Mouse (Mus musculus) bone marrow macrophage, adult 2 months (primary cell): Measurements from ENCODE around the gene Gm26727. TPM values are rescaled to one million over a fixed set of nuclear protein-coding genes. Genes with fewer than 3 reads are reported as not detected.
"Not testable (repeated sequence)": the region's sequence is repeated elsewhere in the genome, so short reads cannot be mapped to it uniquely, and the experiment has no call there.

Experiments used
- H3K27ac ChIP-seq: 2 replicates; pipeline ENCODE4 v1.5.1; 2012; ENCODE audit warnings: low read depth, low read length; ENCODE audit not compliant: insufficient read depth
- H3K4me1 ChIP-seq: 2 replicates; pipeline ENCODE4 v1.6.1; 2012; ENCODE audit warnings: low read length; ENCODE audit not compliant: control insufficient read depth, insufficient read depth
- H3K4me3 ChIP-seq: 2 replicates; pipeline ENCODE4 v1.5.1; 2012; ENCODE audit warnings: mild to moderate bottlenecking, low read length, moderate library complexity; ENCODE audit not compliant: insufficient read depth
- CTCF ChIP-seq: IDR thresholded peaks from 2 replicates; pipeline ENCODE4 v1.5.1; 2012; ENCODE audit warnings: low read depth, mild to moderate bottlenecking, low read length, moderate library complexity
- POLR2A ChIP-seq: IDR thresholded peaks from 2 replicates; pipeline ENCODE4 v1.6.1; 2012; ENCODE audit warnings: mild to moderate bottlenecking, low read depth, low read length, borderline replicate concordance
- polyA plus RNA-seq: library from polyadenylated mRNA; stranded (reverse); fragments of >200 nt; gene quantifications from 2 replicates; pipeline ENCODE4 v1.2.4, GENCODE M21; 2012; ENCODE audit not compliant: missing spikeins, insufficient read depth, insufficient read length

The Gm26727 gene
- polyA plus RNA-seq: not detected in 2 replicates

DNA sequence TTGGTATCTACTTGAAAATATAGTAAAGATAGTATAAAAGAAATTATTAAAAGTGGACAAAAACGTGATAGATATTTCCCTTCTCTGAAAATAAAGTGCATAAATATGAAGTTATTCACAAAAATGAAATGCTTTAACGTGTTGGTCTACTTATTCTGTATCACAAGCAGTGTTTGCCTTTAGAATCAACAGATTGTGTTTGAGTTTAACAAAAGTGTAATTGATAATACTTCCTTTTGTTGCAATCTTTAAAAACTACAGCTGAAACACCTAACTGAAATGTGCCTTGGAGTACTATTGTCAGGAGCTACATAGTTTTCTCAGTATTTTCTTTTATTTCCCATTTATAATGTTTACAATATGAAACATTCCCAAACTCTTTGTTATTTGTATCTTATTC is at the start of gene Gm26727:
TSS of gene Gm26727 (minus strand) at position 101 of the 400 bp plus-strand sequence.
- TF ChIP-seq POLR2A: no peak
- no peak for TF ChIP-seq CTCF
- Histone ChIP-seq H3K4me1 (no peaks in the 10 kb centered on the region), H3K27ac (no peak within 1 kb of the TSS), H3K4me3 (no peak within 1 kb of the TSS)

DNA sequence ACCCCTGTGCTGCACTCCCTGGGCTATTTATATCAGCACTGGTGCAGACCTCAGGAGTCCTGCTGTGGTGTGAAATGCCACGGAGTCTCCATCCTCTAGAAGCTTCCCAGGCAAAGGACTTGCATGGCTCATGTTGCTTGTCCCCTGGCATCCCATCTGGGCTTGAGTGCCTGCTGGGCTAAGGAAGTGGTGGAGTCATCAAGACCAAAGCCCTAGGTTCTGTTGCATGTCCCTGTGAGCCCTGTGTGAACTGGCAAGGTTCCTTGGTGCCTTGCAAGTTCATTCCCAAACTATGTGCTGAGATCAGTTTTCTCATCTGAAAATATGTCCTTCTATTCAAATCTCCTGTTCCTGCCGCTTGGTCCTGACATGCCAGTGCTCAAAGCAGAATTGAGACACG is 48.1 kb upstream of the Gm26727 start:
- Histone ChIP-seq H3K4me1 (no peaks in the 10 kb centered on the region), H3K27ac (no peak overlapping the region), H3K4me3 (no peak overlapping the region)
- TF ChIP-seq POLR2A: no peak
- no peak for TF ChIP-seq CTCF

DNA sequence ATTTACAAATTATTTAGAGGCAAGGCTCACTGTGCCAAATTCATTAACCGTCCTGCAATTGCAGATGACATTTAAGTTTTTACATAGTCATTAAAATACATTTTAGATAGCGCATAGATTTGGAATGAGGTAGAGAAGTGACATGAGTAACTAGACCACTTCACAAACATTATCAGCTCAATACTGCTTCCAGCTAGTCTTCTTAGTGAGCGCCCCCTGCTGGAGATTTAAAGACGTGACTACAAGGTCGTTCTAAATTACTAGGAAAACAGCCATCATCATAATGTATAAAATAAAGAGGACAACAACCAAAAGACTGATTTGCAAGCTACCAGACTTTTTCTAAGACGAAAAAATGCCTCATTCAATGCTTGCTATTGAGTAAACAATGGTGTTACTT is 44.8 kb upstream of the Gm26727 start:
- no peak overlapping the region for H3K27ac ChIP-seq
- no peak overlapping the region for H3K4me3 ChIP-seq
- no peaks in the 10 kb centered on the region for H3K4me1 ChIP-seq
- TF ChIP-seq POLR2A (no peak), CTCF (no peak)

DNA sequence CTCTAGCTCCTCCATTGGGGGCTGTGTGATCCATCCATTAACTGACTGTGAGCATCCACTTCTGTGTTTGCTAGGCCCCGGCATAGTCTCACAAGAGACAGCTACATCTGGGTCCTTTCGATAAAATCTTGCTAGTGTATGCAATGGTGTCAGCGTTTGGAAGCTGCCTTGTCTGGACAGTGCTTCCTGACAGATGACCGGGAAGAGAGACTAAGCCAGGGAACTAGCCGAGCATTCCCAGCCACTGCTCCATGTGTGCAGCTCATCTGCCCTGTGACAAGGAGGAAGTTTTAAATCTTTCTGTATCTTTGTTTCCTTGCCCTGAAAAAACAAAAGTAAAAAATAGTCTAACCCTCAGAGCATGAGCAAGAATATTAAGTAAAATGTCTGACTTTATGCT is 37.0 kb upstream of the Gm26727 start:
- not testable (repeated sequence) for H3K4me1 ChIP-seq, H3K4me3 ChIP-seq, H3K27ac ChIP-seq

DNA sequence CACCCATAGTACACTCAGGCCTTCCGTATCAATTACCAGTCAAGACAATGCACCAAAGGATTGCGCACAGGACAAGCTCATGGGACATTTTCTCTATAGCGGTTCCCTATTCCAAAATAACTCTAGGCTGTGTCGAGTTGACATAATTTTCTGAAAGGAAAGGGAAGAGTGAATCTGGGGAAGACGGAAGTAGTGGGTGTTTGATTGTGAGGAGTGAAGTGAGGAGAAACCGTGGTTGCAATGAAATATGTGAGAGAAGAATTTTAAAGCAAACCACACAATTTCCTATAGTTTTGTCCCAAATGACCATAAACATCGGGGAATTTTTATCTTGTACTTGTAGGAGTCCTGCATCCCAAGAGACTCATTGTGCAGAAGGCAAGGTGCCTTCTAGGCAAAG is 34.1 kb upstream of the Gm26727 start:
- TF ChIP-seq CTCF (no peak), POLR2A (no peak)
- Histone ChIP-seq H3K4me1 (no peaks in the 10 kb centered on the region), H3K27ac (no peak overlapping the region), H3K4me3 (no peak overlapping the region)

DNA sequence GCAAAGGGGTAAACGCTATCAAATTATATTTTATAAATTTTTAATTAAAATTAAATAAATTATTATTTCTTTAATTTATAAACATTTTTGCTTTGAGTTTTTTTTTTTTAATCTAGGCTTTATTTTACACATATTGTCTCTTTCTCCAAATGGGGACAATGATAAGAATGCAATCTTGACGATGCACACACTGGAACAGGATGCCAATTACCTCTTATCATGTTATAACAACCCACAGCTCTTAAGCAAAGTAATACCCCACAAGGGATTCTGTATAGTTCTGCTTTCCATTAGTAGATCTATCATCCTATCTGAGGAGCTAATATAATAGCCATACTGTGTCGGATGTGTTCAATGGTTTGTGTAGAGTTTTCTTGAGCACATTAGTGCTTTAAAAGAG is 27.9 kb upstream of the Gm26727 start:
- TF ChIP-seq CTCF (no peak), POLR2A (no peak)
- H3K4me3 ChIP-seq: no peak overlapping the region
- H3K27ac ChIP-seq: no peak overlapping the region
- no peaks in the 10 kb centered on the region for H3K4me1 ChIP-seq

DNA sequence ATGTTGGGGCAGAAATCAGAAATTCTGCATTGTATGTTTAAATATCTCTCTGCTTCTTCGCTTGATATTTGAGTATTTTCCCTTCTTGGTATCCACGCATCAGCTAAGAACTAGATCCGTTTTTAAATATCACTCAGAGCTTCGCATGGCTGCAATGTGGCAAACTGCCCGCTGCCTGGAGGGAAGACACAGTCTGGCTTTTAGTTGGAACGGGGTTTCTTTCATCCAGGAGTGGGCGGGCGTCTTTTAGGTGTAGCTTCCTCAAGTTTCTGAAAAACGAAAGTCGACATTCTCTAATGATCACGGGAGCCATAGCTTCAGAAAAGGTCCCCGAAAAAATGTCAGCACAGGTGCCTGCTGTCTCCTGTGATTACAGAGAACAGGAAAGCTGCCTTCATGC is 14.2 kb upstream of the Gm26727 start:
- Histone ChIP-seq H3K27ac (no peak overlapping the region), H3K4me1 (no peaks in the 10 kb centered on the region), H3K4me3 (no peak overlapping the region)
- TF ChIP-seq POLR2A (no peak), CTCF (no peak)

DNA sequence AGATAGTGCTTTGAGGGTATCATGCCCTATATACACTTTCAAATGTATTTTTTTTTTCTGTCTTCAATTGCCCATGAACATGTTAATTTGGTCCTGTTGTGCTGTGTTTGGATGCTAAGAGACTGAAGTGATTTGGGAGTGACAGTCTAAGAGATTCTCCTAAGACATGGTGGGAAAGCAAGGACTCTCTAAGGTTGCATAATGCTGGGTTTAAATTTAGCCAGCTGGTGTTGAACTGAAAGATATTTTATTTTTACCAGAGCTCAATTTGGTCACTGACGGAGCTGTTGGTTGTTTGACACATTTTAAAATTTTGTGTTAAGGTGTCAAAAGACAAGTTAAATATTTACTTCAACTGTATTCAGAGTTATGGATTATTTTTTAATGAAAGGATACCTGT is 13.8 kb upstream of the Gm26727 start:
- Histone ChIP-seq H3K4me1 (no peaks in the 10 kb centered on the region), H3K27ac (no peak overlapping the region), H3K4me3 (no peak overlapping the region)
- TF ChIP-seq POLR2A (no peak), CTCF (no peak)

DNA sequence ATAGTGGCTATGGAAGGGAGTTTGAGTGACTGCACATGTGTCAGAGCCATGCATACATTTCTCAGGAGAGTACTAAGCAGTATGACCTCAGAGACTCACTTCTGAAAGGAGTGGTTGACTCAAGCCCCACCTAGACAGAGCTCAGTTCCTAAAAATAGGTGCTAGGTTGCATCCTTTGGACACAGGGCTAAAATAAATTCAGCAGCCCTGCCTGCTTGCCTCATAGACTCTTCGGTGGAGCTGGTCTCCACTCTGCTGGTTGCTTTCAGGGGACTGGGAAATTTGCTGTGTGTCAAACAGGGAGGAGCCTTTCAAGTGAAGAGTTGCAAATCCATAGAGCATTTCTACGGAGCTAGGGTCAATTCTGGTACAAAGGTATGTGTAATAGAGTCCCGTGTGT is 12.8 kb upstream of the Gm26727 start, which contains the start of gene Xirp2:
TSS of gene Xirp2 (plus strand) at position 223 of the 400 bp plus-strand sequence.
- Histone ChIP-seq H3K4me3 (no peak within 1 kb of the TSS), H3K4me1 (no peaks in the 10 kb centered on the region), H3K27ac (no peak within 1 kb of the TSS)
- TF ChIP-seq POLR2A (no peak), CTCF (no peak)

DNA sequence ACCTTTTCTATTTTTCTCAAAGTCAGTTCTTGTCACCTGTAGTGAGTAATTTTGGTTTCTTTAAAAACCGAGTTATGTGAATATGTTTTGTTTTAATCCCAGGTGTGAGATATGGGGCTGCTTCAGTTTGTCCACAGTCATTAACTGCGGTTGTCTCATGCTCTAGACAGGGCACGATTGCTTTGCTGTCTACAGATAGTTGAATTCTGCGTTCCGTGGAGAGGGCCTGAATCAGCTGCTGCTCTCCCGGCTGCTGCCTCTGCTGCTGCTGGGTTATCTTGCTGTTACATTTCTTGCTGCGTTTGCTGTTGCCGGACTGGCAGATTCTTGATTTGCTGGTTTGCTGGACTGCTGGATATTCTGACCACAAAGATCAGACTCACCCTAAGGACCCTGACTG is 5.3 kb upstream of the Gm26727 start:
- no peak overlapping the region for H3K27ac ChIP-seq
- no peaks in the 10 kb centered on the region for H3K4me1 ChIP-seq
- TF ChIP-seq POLR2A: no peak
- no peak for TF ChIP-seq CTCF
- no peak overlapping the region for H3K4me3 ChIP-seq

DNA sequence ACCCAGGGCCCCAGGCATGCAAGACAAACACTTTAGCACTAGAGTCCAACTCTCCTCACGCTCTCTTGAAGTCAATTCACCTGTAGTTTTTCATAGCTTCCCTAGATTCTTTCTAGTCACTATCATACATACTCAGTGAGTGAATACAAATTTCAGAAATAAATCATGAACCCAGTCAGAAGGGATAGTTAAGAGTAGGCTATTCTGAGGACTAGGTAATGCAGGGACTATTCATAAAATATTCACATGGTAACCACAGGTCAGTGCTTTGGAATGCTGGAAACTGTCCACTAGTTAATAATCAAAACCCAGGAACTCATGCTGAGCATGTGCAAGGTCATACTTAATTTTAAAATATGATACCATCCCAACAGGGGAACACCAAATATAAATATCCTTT is 10.2 kb downstream of the Gm26727 start:
- H3K4me3 ChIP-seq: no peak overlapping the region
- no peaks in the 10 kb centered on the region for H3K4me1 ChIP-seq
- H3K27ac ChIP-seq: no peak overlapping the region
- TF ChIP-seq CTCF (no peak), POLR2A (no peak)
